Mouse (Mus musculus) neutrophil, adult 5-6 weeks (primary cell): ENCODE results near the gene Mrpl41. TPM values are rescaled to one million over a fixed set of nuclear protein-coding genes. Genes with fewer than 3 reads are reported as not detected.

Source experiments
- ATAC-seq: fragments of 151-379, 151-347 bp; 2 replicates; pipeline ENCODE4 v1.8.0; 2017; ENCODE audit warnings: mild to moderate bottlenecking, moderate TSS enrichment; ENCODE audit not compliant: insufficient number of reproducible peaks, poor library complexity, low FRiP score, severe bottlenecking; ENCODE audit errors: extremely low read depth
- total RNA-seq: library from RNA; stranded (forward); fragments of 200-1000 nt; gene quantifications from 2 replicates; pipeline ENCODE4 v1.2.3, GENCODE M21; 2017

Gene Mrpl41
- total RNA-seq, 1 experiment from 2014 or later = 55.7 TPM

DNA sequence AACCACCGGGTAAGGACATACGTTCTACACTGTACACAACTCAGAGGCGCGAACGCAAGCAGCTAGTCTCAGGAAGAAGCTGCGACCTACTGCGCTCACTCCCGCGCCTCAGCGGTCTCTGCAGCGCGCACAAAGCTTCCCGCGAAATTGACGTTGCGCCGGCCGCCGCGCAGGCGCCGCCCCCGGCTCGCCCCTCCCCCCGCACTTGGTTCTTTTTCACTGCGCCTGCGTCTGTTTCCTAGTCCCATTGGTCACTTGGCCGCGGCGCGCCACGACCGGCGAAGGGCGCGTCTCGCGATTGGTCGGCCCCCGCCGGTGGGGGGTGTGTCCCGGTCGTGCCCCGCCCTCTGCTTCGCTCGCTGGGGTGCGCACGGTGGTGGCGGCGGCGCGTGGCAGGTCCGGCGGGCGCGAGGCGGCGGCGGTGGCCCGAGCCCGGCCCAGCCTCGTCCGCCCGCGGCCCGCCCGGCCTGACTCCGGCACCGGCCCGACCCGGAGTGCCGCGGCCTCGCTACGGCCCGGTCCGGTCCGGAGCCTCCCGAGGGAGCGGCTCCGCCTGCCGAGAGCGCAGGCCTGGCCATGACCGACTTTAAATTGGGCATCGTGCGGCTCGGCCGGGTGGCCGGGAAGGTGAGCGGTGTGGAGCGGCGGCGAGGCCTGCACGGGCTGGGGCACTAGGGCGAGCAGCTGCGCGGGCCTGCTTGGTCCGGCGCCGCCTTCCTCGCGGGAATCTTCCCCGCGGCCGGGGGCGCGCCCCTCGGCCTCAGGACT, 25.3 kb downstream of the Mrpl41 start, which contains the start of gene Zmynd19:
TSS of gene Zmynd19 (plus strand) at position 372 of the 768 bp plus-strand sequence.
- ATAC-seq = peak; percentile 97

DNA sequence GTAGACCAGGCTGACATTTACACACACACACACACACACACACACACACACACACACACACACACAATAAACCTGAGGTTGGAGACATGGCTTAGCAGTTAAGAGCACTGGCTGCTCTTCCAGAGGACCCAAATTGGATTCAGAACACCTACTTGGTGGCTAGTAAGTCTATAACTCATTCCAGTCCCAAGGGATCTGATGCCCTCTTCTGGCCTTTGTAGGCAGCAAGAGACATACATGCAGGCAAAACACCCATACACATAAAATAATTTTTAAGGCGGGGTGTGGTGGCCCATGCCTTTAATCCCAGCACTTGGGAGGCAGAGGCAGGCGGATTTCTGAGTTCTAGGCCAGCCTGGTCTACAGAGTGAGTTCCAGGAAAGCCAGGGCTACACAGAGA, 30.6 kb downstream of the Mrpl41 start:
- ATAC-seq = 0 out of 2 replicates have a peak, but pooled peaks have one; percentile 39

DNA sequence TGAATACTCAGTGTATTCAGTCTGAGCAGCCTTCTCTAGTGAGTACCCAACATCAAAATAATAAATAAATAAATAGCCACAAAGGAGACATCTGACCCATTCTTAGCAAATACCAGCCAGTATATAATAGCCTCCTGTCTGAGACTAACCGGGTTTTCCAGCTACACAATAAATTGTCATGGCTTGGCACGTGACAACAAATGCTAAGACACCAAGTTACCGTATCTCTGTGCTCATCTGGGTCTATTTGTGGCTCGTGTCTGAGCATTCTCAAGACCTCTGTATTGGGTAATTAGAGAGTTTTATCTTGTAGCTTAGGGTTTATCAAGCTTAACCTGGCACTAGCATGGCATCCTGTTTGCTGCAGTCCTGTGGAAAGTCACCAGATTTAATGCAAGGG, 32.8 kb downstream of the Mrpl41 start:
- no peak for ATAC-seq

DNA sequence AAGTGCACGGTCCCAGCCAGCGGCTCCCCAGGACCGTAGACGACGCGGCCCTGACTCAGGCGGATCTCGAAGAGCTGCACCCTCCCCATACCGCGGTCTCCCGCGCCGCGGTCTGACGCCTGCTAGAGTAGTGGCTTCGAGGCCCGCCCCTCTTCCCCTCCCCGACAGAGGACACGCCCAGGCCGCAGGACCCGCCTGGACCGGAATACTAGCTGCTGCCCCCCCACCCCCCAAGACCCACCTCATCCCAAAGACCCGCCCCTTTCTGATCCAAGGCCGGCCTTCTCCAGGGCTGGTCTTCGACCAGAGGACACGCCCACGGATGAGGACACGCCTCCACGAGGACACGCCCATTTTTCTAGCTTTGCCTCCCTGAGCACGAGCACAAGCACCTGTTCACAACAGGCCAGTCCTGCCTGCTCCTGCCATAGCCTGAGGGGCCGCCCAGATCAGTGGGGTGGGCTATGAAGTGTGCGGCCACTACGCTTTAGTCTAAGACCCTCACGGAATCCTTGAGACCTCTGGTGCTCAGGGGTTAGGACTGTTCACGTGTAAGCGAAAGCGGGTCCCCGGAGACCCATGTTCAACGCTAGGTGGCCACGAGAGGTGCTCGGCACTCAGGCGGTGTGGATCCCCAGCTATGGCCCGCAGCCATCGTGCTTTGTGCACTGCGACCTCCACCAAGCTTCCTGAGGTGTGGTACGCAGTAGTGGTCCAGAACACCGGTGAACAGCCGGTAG, 39.7 kb downstream of the Mrpl41 start, which contains the start of gene Arrdc1:
TSS of gene Arrdc1 (minus strand) at position 196 of the 740 bp plus-strand sequence.
- peak; percentile 87 for ATAC-seq

DNA sequence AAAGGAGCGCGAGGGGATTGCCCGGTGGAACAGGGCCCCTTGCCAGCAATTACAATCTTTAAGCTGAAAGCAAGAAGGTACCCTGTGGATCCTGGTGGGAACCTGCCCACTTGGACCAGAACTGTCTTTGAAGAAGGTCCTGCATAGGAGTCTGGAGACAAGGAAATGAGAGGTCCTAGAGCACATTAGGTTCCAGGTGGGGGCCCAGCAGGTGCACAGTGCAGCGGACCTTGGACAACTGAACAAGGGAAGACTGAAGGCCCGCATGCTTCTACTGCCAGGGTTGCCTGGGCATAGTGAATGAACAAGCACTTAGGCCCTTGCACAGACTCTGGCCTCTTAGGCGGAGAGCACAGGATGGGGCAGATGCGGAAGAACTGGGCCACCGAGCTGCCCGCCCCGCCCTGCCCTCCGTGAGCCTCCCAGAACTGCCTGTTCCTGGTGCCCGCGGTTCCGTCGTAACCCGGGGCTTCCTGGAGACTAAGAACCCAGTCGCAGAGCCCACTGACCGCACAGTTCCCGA, 40.4 kb downstream of the Mrpl41 start:
- peak; percentile 29; the same call in 1 of the 2 replicates for ATAC-seq

DNA sequence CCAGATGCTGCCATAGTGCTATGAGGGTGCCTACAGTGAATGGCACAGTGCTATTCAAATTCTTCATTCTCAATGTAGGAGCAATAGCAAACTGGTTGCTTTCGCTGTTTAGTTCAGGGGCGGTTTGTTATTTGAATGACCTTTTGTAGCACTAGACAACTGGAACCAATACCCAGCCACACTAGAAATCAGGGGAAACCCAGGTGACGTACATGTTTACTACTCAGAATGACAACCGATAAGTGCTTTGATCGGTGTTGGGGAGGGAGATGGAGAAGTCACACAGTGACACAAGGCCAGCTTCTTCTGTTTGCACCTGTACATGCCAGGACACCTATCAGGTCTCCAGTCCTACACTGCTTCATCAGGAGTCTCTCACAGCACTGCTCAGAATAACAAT, 45.3 kb downstream of the Mrpl41 start:
- ATAC-seq = no peak

DNA sequence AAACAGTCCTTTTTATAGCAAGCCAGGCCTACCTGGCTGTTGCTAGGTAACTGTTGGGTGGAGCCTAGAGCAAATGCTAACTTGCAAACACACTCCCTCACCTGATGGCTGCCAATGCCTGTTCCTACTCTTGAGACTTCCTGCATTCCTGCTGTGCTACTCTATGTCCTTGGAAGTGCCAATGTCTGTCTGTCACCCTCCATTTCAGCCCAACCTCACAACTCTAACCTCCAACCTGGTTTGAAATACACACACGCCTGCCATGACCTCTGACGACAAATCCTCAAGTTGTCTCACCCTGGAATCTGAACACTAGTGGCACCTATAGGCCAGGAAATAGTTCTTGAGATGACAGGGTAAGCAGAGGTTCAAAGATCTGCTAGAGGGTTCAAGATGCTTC, 45.8 kb downstream of the Mrpl41 start:
- no peak for ATAC-seq

DNA sequence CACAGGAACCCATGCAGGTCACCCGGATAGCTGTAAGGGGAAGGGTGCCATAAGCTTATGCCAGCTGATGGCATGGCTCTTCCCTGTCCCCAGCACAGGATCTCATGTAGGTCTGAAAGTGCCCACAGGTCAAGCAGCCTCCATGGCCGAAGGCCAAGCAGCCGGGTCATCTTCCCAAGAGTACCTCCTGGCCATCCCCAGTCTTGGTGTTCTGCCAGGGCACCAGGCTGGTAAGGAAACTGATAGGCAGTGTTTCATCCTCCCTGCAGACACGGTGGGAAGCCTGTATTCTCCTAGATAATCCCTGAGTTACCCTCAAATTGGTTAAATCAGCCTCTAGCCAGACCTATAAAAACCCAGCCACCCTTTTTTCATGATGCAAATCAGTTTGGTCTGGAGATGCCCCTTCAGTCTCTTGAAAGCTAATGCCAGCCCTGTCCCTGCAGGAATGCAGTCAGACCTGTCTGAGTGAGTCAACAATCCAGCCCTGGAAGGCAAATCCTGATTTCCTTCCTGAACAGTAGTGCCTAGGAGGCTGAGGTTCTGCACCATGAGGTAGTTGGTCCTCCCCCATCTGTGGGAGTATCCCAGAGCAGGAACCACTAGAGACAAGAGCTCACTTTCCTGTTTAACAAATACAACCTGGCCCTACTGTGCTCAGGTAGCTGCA, 47.0 kb downstream of the Mrpl41 start:
- no peak for ATAC-seq

DNA sequence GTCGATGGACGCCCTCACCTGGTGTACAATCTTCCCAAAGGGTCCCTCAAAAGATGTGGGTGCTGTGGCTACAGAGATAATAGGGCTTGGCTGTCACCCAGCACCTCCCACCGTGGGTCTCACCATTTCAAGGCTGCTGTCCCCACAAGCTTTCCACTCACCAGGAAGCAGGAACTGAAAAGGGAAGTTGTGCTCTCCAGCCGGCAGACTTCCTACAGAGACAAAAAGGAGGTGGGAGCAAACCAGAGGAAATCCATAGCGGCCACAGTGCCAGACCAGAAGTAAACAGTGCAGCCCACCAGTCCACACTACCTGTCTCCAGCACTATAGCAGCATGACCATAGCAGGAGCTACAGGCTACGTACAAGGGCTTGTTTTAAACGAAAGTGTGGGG, 47.9 kb downstream of the Mrpl41 start:
- no peak for ATAC-seq

DNA sequence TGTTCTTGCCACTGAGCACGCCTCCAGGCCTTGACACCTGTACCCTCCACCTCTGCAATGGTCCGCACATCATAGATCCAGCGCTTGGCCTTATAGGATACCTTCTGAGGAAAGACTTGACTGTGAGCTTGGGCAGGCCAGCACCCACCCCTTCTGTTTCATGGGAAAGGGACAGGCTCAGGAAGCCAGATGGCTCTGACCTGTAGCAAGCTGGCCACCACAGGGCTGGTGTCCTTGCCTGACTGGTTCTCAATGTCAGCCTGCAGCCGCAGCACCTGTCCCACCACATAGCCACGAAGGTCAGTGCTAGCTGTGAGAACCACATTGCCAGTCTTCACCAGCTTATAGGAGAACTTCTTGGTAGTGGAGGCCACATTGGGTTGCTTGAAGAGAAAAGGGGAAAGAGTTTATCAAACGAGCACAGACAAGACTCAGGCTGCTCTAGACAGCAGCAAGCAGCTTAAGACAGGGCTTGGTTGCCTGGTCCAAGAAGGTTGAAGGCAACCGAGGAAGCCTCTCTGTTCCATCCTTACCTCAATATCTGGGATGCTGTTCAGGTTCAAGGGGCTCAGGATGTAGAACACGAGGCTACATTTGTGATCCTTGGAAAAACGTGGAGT, 48.4 kb downstream of the Mrpl41 start:
- no peak for ATAC-seq

DNA sequence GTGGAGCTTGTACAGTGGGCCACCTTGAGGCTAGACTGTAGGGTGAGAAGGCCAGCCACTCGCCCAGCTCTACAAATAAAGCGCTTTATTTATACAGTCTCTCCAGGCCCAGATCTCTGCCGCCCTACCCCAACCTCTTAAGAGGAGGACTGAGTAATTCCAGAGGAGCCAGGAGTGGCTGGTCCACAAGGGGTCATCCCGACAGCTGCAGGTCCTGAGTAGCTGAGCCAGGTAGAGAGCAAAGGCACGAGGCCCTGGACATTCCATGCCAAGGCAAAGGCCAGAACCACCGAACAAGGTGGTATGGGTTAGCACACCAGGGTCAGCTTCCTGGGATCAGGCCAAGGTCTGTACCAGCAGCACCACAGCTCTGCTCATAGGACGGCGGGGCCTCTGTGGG, 49.6 kb downstream of the Mrpl41 start:
- ATAC-seq = no peak

Other genes with a start within 250 kb of the Mrpl41 start
- gene Cacna1b, start 211.9 kb downstream of the Mrpl41 start, total RNA-seq = 0.12 TPM in 1 of 2 replicates, not detected in the other
- 109 and 118 TPM in 2 replicates for gene Ehmt1, start 55.5 kb downstream of the Mrpl41 start, total RNA-seq
- 163 and 167 TPM in 2 replicates for gene Arrdc1, start 39.8 kb downstream of the Mrpl41 start, total RNA-seq
- 3.6 and 4.5 TPM in 2 replicates for gene Zmynd19, start 25.3 kb downstream of the Mrpl41 start, total RNA-seq
- gene Dph7, start 12.7 kb downstream of the Mrpl41 start, total RNA-seq = 10.1 and 11.3 TPM in 2 replicates
- 194 and 205 TPM in 2 replicates for gene Pnpla7, start 935 bp upstream of the Mrpl41 start, total RNA-seq
- gene Nsmf, start 79.3 kb upstream of the Mrpl41 start, total RNA-seq = 21.5 and 22.8 TPM in 2 replicates
- not detected in 2 replicates for gene Entpd8, start 105.2 kb upstream of the Mrpl41 start, total RNA-seq
- not detected in 2 replicates for gene Noxa1, start 120.1 kb upstream of the Mrpl41 start, total RNA-seq
- 1.7 and 3.6 TPM in 2 replicates for gene Nrarp, start 205.7 kb upstream of the Mrpl41 start, total RNA-seq
- gene Tor4a, start 221.8 kb upstream of the Mrpl41 start, total RNA-seq = 50.0 and 56.1 TPM in 2 replicates
- gene Nelfb, start 236.4 kb upstream of the Mrpl41 start, total RNA-seq = 95.0 and 104 TPM in 2 replicates
- gene Stpg3, start 239.5 kb upstream of the Mrpl41 start, total RNA-seq = not detected in 2 replicates
- gene Fam166a, start 243.6 kb upstream of the Mrpl41 start, total RNA-seq = not detected in 2 replicates
- 222 and 223 TPM in 2 replicates for gene Tubb4b, start 249.6 kb upstream of the Mrpl41 start, total RNA-seq